Mouse (Mus musculus) 416B (cell line): ENCODE measurements around the gene Kitl.

ENCODE experiments used
- DNase-seq: peaks from one replicate; pipeline ENCODE4 v3.0.0; 2011; ENCODE audit warnings: low read depth

Kitl gene

DNA sequence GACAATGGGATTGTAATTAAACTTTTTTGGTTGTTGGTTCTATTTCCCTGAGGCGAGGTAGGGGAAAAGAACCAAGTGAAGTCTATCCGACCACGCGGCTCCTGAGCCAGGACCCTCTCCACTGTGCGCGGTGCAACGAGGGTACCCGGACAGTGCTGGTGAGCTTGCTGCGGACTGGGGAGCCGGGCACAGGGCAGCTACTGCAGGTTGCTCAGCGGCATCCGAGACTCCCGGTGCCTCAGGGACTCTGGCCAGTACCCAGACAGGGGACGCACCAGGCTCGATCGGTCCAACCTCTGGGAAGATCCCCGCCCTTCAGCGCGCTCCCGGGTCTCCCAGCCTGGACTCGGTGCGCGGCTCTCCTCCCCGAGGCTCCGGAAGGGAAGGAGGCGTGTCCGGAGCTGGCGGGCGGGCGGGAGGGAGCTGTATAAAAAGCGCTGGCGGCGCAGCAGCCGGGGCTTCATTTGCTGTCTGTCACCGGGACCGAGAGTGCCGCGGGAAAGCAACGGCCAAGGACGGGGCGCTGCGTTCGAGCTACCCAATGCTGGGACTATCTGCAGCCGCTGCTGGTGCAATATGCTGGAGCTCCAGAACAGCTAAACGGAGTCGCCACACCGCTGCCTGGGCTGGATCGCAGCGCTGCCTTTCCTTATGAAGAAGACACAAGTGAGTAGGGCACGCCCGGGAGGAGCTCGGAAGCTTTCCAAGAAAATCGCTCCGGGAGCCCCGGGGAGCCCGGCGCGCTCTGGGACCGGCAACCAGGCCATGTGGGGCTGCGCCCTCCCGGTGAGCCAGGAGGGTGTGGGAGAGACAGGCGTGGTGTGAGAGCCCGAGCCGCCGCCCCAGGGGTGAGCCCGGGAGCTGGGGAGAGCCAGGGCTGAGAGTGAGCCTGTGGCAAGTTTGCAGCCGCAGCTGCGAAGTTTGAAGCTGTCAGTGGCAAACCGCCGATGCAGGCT, at the start of gene Kitl:
Gene Kitl (plus strand): TSS at position 261 of the 956 bp plus-strand sequence.
- no peak for DNase-seq

DNA sequence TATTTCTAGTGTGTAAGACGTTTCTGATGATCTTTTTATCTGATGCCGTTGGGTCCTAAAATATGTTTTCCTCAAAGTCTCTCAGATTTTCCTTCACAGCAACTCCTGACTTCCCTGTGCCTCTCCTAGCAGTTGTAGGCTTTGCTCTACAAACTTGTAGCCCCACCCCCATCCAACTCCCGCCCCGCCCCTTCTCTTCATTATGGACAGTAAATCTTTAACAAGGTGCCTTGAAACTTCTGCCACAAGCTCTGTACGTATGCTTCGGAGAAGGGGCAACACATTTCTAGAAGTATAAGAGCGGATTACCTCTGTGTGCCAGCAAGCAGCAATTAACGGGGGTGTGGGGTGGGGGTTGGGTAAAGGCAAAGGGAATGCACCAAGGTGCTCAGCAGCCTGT, 42.6 kb upstream of the Kitl start:
- no peak for DNase-seq

DNA sequence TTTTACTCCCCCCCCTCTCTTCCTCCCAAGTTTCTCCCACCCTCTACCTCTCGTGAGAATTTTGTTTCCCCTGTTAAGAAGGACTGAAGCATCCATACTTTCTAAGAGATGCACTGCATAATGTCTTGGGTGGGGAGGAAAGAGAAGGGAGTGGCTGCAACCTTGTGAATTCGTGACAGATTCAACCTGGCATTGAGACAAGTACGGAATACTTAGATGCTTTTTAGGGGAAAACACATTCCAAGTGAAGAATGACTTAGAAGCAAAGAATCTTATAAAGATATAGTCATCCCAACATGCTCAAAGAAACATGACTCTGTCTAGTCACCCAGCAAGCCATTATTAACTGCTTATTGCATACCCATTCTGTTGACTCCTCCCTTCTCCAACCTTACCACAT, 35.3 kb upstream of the Kitl start:
- DNase-seq, result no peak

DNA sequence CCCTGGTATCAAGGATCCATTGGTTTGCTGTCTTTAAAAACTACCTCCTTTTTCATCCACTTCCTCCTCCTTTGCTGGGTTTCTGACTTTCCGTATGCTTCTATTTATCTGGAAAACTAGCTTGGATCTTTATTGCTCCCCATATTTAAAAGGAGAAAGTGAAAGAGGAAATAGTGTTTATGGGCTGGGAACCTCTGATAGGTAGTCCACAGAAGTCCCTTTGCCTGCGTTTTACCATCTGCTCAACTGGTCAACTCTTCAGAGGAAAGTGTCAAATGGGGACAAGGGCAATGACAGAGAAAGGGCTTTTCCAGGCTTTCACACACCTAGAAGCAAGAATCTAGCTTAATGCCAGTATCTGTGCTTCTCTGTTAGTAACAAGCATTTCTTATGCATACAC, 34.5 kb upstream of the Kitl start:
- DNase-seq, result no peak

DNA sequence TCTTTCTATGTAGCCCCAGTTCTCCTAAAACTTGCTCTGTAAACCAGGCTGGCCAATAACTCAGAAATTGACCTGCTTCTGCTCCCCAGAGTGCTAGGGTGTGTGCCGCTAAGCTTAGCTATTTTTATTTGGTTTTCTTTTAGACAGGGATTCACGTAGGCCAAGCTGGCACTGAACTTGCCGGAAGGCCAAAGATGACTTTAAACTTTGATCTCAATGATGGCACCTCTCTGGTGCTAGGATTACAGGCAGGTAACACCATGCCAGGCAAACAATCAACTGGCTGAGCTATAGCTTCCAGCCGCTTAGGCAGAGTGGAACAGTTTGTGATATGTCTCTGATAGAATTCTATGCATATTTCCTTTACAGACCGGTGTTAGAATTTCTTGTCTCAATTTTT, 33.5 kb upstream of the Kitl start:
- no peak for DNase-seq

DNA sequence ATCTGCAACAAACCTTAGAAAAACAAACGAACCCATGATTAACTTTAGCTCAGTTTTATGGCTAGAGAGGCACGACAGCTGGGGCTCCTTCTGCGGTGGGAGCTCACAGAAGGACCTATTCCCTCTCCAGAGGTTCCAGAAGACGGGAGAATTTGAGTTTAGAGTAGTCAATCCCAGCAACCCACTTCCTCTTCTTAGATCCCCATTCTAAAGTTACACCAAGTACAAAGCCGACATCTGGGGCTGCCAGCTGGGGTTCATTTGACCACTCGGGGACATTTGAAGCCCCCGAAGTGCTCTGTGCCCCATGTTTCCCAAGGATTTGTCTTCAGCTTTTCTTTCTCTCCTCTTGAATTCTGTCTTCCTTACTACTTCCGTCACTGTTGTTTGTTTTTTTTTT, 28.7 kb upstream of the Kitl start:
- DNase-seq, result no peak

DNA sequence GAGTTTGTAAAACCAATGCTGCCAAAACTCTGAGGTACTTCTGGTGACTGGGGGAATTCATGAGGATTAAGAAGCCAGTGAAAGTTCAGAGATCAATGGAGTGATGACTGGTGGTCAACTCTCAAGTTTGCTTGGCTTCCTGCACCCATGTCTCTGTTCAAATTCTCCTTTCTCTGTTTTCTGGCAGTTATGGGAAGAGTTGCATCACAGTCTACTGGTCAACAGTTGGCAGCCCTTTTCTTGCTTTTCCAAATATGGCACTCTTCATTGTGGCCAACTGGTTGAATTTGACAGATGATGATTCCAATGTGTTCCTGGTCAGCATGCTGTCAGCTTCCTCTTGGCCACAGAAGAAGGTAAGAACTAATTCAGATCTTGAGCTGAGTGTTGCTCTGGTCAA, 25.7 kb upstream of the Kitl start:
- DNase-seq, result no peak

DNA sequence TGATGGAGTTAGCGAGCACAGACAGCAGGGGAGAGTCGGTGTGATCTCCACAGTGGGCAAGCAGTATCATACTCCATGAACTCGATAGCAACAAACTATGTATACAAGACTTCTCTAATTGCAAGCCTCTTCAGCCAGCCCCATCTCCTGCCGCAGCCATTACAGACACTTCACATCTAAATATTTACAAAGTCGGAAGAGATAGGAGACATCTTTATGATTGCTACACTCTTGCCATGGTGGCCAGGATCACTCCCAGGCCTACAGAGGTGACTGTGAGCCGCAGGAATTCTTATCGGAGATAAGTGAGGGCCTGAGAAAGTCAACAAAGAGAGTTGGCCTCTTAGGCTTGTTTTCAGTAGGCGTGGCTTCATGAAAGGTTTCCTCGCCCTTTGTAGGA, 23.3 kb upstream of the Kitl start:
- no peak for DNase-seq

DNA sequence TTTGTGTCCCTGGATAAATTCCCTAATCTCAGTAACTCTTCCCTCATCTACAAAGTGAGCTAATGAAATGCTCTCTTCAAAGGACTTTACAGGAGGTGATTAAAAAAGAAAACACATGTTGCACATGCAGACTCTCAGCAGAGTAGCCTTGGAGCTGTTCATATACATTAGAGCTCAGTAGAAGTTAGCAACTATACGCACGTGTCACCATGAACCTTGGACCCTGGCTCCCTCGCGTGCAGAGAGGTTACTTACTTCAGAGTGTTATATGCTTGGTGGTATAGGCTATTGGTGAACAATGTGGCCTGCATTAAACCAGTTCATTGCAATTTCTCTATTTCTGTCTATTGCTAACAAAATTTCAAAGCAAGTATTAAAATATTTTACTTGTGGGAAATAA, 14.0 kb upstream of the Kitl start:
- no peak for DNase-seq

DNA sequence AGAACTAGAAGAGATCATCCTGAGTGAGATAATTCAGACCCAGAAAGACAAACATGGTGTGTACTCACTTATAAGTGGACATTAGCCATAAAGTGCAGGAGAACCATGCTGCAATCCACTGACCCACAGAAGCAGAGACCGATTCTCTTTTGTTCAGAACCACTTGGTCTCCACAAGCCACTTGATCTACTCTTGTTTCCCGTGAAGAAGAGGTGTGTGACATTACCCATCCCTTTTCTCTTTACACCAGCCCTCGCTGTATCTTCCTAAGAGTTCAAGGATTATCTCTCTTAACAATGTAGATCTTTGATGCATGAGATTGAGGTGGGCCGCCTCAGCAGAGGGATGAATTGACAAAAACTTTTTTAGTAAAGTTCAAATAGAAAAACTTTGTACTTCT, 11.6 kb upstream of the Kitl start:
- DNase-seq, result no peak

DNA sequence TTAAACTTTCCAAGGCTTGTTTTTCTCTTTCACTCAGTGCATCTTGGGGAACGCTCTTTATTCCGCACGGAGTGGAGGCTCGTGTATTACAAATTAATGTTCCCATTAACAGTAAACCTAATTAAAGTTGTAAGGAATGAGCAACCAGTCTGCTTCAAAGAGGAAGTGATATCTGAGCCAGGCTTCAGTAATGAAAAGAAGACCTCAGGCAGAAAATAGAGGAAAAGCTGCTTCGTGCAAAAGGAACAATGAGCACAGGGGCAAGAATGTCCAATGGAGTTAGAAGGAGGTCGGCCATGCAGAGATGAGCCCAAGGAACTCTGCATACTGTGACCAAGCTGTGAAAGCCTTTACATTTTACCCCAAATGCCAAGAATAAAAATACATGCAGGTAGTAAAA, 5.7 kb upstream of the Kitl start:
- no peak for DNase-seq

DNA sequence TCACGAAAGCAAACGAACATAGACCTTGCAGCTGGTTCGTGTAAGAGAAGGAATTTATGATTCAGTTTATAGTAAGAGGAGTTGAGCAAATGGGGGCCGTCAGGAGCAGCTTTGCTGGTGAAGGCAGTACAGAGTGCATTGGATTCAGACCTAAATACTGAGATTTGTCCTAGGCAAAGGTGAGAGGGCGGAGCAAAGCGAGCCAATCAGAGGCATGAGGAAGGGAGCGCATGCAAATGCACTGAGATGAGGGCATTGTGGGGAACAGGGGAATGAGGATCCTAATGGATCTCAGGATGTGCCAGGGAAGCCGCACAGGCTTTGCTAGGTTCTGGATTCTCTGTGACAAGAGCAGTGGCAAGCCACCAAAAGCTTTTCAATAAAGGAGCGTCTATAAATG, 5.1 kb upstream of the Kitl start:
- DNase-seq, result no peak

DNA sequence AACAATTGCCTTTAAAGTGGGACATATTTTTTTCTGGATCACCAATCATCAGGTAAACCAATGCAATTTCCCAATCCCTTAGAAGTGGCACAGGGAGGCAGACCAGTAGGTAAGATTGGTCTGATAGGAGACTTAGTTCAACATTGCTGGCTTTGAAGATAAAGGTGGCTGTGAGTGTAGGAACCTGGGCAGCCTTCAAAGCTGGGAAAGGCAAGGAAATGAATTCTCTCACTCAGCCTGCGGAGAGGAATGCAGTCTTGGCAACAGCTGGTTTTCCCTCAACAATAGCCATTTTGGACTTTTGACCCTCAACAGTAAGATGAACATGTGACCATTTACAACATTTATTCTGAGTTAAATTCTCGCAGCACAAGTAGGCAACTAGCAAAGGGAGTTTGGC, 1.3 kb upstream of the Kitl start:
- no peak for DNase-seq

DNA sequence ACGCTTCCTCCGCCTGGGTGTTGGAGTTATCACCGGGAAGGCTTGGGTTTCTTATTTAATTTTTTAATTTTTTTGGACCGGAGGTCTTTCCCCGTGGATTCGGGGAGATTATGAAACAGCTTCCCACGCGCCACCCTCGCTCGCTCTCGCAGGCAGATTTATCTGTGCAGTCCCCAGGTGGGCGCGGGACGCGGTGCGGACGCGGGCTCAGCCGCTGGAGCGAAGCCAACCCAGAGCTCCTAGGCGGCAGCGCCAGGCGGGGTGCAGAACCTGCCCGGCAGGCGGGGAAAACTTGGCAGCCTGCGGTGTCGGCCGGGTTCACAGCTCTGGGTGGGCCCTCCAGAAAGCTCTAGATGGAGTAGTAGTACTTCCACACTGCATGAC, 888 bp downstream of the Kitl start:
- DNase-seq, result no peak

DNA sequence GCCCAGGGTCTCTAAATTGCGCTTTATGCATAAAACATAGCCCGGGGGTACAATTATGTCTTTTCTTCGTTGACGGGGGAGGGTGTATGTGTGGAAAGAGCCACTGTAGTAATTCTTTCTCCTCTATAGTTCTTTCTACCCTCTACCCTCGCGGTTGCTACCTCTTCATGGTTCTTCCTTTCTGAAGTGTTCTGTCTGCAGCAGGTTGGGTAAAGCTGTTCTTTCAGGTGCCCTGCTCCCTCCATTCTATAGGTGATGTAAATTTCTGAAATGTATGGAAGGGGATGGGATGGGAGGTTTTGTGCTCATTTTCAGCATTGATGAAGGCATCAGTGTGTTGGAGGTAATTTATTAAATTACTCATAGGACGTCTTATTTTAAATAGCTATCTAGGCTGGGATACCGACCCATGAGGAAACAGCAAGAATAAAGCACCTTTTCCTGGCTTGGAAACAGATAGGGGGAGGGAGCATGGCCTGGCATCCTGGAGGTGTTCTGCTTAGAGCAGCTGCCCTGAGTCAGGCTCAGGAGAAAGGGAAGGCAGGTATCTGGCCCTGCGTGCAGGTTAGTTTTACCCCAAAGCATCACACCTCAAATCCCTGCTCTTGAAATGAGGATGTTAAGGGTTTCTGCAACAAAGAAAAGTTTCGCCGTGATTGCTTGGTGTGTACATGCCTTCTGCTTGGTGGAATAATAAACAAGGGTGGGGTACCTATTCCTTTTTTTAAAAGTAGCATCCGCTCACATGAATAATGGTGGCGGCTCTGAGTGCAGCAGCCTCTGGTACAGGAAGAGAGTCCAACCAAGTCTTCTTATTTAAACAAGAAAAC, 1.7 kb downstream of the Kitl start:
- DNase-seq, result no peak

DNA sequence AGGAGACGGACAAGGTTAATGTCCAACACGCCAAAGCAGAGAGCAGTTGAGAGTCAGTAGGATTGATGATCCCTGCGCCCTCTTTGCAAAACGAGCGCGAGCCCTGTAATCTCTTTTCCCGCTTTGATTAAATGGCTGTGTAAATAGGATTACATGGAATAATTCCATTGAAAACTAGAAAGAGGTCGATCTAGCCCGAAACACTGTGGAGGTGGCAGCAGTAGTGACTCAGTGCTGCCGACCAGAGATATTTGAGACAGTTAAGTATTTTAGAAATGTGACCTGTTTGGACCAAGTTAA, 2.3 kb downstream of the Kitl start:
- DNase-seq, result no peak

DNA sequence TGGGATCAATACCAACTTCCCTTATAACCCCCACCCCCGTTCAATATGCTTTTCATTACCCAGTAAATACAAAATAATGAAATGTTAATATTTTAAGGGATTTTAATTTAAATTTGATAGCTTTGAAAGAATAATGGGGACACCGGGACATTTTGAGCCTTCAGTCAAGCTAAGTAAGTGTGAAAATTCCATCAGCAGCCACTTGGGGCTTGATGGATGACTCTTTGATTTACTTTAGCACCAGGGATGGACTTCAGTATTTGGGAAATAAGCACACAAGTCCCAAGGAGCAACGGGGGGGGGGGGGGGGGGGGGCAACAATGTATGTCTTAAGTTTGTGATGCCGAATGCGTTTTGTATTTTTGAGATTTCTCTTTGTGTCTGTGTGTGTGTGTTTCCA, 3.1 kb downstream of the Kitl start:
- no peak for DNase-seq

DNA sequence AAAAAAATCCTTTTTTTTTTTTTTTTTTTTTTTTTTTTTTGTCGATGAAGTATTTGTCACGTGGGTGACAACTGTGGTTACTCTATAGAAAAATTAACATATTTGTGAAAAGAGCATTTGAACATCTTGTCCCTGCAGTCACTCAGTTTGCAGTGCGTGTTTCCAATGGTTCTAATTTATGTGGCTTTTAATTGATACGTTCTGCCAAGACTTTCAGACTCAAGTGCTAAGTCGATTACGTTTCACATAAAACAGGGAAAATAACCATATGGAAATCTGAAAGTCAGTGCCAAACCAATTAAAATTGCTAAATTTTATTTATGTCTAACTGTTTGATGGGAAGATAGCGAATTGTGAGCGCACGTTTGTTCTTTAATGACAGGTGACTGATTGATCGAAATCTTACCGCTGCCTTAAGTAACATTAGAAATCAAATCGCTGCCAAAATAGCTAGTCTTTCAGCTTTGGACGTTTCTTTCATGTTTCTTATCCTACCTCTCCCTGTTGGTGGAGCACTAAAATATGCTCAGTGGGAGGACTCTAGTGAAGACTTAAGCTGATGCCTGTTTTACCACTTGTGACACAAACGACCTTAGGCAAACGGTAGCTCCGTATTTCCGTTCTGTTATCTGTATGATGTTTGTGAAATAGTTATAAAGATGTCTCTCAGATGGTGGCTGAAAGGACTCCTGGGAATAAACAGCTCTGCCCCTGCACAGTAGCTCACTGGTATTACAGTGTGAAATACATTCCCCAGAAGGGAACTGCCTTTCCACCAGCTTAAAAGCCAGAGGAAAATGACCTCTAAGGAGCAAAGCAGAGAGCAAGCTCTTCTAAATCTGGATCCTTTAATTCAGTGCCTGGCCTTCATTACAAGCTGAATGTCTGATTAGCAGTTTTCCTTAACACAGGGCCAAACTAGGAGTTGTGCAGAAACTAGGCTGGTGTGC, 4.1 kb downstream of the Kitl start:
- DNase-seq, result no peak

DNA sequence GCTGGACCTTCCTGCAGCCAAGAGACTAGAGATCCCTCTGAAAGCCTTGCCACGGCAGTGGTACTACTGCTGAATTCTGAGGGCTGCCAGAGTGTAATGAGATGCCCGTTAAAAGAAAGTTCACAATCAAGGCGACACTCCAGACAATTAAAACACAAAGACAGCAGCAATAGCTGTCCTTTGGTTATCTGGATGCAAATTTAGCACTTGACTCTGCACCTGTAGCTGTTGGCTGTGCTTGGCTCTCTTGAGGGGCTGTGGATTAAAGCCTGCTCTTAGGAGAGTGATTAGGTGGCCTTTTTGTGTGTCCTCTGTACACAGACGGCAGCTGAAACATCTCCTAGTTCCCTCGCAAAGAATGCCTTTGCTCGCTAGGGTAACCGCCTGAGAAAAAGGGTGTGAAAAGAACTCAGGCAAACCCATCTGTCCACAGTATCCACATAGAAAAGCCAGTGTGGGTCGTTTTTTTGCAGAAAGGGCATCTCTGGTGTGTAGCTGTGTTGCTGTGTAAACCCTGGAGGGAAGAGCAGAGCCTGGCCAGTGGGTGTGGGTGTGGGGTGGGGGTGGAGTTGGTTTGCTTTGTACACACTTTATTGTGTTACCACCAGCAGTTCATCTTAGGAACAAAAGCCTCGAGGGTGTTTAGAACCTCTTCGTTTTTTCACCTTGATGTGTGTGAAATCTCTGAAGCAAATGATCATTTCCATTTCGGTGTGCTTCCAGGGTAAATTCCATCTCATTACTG, 6.8 kb downstream of the Kitl start:
- DNase-seq, result no peak

DNA sequence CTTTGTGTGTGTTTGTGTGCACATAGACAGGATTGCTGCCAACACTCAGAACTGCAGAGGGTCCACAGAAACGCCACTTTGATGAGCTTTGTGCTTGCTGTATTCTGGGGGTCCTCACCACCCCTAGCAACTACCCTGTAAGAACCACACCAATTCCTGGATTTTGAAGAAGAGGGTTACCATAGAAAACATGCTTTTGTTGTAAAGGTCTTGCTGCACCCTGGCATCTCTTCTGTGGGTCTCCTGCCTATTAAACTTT, 7.3 kb downstream of the Kitl start:
- no peak for DNase-seq

DNA sequence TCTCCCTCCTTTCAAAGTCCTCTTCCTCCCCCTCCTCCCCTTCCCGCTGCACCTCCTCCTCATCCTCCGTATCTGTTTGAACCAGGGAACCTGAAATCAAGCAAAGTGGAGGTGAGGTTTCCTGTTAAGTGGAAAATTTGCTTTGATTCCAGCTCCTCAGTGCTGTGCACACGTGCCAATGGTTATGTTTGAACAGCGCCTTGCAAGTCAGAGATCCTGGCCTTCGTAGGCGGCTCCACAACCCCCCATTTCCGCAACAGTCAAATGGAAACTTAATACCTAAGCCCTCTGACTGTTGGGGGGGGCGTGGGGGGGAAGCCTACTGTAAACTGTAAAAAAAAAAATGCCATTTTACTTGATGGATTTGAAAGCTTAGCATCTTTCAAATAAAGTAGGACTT, 10.2 kb downstream of the Kitl start:
- no peak for DNase-seq

DNA sequence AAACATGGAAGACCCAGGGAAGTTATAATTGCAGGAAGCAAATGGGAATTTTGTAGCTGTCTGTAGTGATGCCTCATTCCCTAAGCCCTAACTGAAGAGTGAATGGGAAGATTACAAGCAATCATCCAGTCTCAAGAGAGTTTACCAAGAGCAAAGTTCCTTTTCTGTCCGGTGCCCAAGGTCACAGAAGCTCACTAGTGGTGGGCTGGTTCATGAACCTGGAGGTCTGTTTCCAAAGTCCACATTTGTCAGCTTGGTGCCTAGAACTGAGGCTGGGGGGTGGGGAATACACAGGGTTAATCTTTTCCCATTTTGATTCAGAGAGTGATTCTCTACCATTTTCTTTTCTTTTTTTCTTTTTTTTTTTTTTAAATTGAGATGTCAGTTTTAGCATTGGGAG, 11.3 kb downstream of the Kitl start:
- DNase-seq, result no peak
